Mouse (Mus musculus): ENCODE results near the gene Vasn. TPM values are rescaled to one million over a fixed set of nuclear protein-coding genes. Genes with fewer than 3 reads are reported as not detected.

Vasn gene
- total RNA-seq (2021), result 1 to 10 TPM; 2.6 to 3.2 TPM

GRCm38 (mm10) chr16:4639831-4640237, at the start of gene Vasn, which contains the start of gene Dnaja3:
Gene Vasn (plus strand): TSS chr16:4639941.
Gene Dnaja3 (plus strand): TSS chr16:4639989.
- peak; percentile 66 for DNase-seq
- intact Hi-C loops (cut with DNase I), result no loop called here

- intact Hi-C loops (cut with DNase I), result no loop called here
- DNase-seq, result no peak
Measured at GRCm38 (mm10) chr16:4590236-4590635, 49.5 kb upstream of the Vasn start.

- intact Hi-C loops (cut with DNase I), result no loop called here
- DNase-seq, result peak; percentile 71
Measured at GRCm38 (mm10) chr16:4592909-4593875, 46.5 kb upstream of the Vasn start.

- intact Hi-C loops (cut with DNase I), result no loop called here
- DNase-seq, result peak; percentile 87
Measured at GRCm38 (mm10) chr16:4593971-4594813, 45.5 kb upstream of the Vasn start, which contains the start of gene Glis2. Gene Glis2 (plus strand): TSS chr16:4594713.

GRCm38 (mm10) chr16:4594814-4595526, 44.8 kb upstream of the Vasn start:
- peak; percentile 49 for DNase-seq

GRCm38 (mm10) chr16:4595527-4595963, 44.2 kb upstream of the Vasn start:
- intact Hi-C loops (cut with DNase I), result no loop called here
- peak; percentile 53 for DNase-seq

More at GRCm38 (mm10) chr16:4594814-4595526, 44.8 kb upstream of the Vasn start:
- intact Hi-C loops (cut with DNase I), result no loop called here

GRCm38 (mm10) chr16:4596141-4596728, 43.5 kb upstream of the Vasn start:
- intact Hi-C loops (cut with DNase I), result no loop called here
- DNase-seq, result no peak

GRCm38 (mm10) chr16:4596836-4597235, 42.9 kb upstream of the Vasn start:
- no peak for DNase-seq
- intact Hi-C loops (cut with DNase I), result no loop called here

- no peak for DNase-seq
- intact Hi-C loops (cut with DNase I), result no loop called here
Measured at GRCm38 (mm10) chr16:4597296-4597695, 42.4 kb upstream of the Vasn start.

- intact Hi-C loops (cut with DNase I), result no loop called here
- no peak for DNase-seq
Measured at GRCm38 (mm10) chr16:4598041-4598440, 41.7 kb upstream of the Vasn start.

- peak; percentile 74 for DNase-seq
- intact Hi-C loops (cut with DNase I), result no loop called here
Measured at GRCm38 (mm10) chr16:4598891-4599543, 40.7 kb upstream of the Vasn start.

- no peak for DNase-seq
- intact Hi-C loops (cut with DNase I), result loop anchor here (10.0 kb wide), 1 partner anchor 295 kb away; no protein-coding TSS in a partner anchor
Measured at GRCm38 (mm10) chr16:4599616-4600015, 40.1 kb upstream of the Vasn start.

GRCm38 (mm10) chr16:4600701-4601310, 38.9 kb upstream of the Vasn start:
- DNase-seq, result no peak
- intact Hi-C loops (cut with DNase I), result loop anchor here (10.0 kb wide), 1 partner anchor 296 kb away; no protein-coding TSS in a partner anchor

- intact Hi-C loops (cut with DNase I), result loop anchor here (10.0 kb wide), 1 partner anchor 297 kb away; no protein-coding TSS in a partner anchor
Measured at GRCm38 (mm10) chr16:4602189-4602588, 37.6 kb upstream of the Vasn start.

GRCm38 (mm10) chr16:4602766-4603452, 36.8 kb upstream of the Vasn start:
- DNase-seq, result no peak
- intact Hi-C loops (cut with DNase I), result loop anchor here (10.0 kb wide), 1 partner anchor 298 kb away; no protein-coding TSS in a partner anchor

More at GRCm38 (mm10) chr16:4602189-4602588, 37.6 kb upstream of the Vasn start:
- DNase-seq, result no peak

GRCm38 (mm10) chr16:4603453-4603837, 36.3 kb upstream of the Vasn start:
- no peak for DNase-seq
- intact Hi-C loops (cut with DNase I), result loop anchor here (10.0 kb wide), 1 partner anchor 299 kb away; no protein-coding TSS in a partner anchor

GRCm38 (mm10) chr16:4604293-4604837, 35.4 kb upstream of the Vasn start:
- intact Hi-C loops (cut with DNase I), result loop anchor here (10.0 kb wide), 1 partner anchor 300 kb away; no protein-coding TSS in a partner anchor

More at GRCm38 (mm10) chr16:4604293-4604837, 35.4 kb upstream of the Vasn start:
- no peak for DNase-seq

Data from left cerebral cortex, postnatal 4 days (tissue).